Mouse (Mus musculus) adrenal gland, postnatal 4 days (tissue): Measurements from ENCODE around the gene Dhx30. TPM values are rescaled to one million over a fixed set of nuclear protein-coding genes. Genes with fewer than 3 reads are reported as not detected.

Source experiments
- DNase-seq, 2 experiments: peaks; one replicate each; pipeline ENCODE4 v3.0.0; 2021 to 2022; ENCODE audit warnings: low spot score in 2 of 2, mixed read lengths in 2 of 2
- total RNA-seq, 2 experiments: library from RNA; stranded (reverse); gene quantifications; 2 replicates each; pipeline ENCODE4 v1.2.3; 2021

Gene Dhx30
- total RNA-seq, 2 experiments from 2014 or later: 102 to 111 TPM

GRCm38 (mm10) chr9:110047857-110048256 lies 69.8 kb downstream of the Dhx30 start:
- DNase-seq: no peak

DNA sequence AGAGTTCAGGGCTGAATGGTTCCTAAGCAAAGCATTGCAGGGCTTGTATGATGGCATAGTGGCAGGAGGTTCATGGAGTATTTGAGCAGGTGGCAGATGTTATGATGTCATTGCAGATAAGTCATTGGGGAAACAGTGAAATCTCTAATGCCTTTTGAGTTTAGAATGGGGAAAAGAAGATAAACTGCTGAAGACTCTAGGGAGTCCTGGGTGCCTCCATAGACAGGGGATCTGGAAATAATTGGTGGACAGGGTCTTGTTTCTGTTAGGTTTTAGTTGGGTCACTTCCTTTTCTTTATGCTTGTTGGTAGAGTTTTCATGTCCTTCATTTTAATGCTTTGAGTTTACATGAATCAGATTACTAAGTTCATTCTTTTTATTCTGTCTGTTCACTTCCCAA lies 70.4 kb downstream of the Dhx30 start:
- DNase-seq: no peak

DNA sequence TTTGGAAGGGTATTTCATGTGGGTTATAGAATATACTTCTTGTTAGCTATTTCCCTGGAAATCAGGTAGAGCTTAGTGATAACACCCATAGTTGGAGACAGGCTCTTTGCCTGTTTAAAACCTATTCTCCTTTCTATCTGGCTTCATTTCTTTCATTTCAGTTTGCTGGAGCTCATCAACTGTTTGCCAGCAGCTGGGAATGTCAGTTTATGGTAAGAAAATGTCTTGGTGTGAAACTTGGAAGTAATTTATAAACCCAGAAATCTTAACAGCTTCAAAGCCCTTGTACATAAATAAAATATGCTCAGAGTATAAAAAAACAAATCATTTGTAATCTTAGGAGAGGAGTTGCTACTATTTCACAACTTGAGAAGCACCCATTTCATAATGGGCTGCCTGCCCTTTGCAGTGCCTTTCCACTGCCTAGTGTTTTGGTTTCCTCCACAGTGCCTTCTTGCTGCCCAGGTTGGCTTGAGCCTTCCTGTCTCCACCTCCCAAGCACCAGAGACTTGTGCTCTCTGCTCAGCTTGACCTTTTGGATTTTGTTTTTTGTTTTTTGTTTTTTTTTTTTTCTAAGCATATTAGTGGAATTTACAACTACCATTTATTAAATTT lies 71.8 kb downstream of the Dhx30 start:
- no peak for DNase-seq

DNA sequence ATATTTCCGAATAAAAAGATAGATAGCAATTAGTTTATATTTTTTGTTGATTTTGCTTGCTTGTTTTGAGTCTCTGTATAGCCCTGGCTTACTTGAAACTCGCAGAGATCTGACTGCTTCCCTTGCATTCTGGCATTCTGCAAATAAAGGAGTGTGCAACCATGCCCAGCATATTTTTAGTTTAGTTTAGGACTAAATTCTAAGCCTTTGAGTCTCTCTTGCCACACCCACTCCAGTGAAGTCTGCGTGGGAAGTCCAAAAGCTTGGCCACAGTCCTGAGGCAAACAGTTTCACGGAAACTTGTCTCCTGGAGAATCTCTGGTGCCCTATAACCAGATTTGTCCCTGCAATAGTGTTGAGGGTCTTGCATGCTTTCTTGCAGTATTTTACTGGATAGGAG lies 73.3 kb downstream of the Dhx30 start:
- no peak for DNase-seq

DNA sequence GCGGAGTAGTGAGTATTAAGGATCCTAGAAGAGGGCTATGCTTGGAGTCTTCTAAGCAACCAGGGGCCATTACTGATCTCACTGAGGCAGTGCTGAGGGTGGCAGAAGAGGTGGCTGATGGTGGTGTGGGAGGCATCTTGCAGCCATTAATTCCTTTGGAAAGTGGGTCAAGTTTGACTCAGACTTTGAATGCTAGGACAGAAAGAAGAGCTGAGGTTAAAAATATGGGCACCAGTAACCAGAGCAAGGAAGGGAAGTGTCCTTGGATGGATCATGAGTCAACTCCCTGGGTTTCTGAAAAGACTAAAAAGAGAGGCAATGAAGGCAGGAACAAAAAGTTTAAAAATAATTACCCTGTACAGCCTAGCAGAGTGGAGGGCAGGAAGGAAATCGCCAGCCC lies 79.1 kb downstream of the Dhx30 start:
- DNase-seq: no peak

DNA sequence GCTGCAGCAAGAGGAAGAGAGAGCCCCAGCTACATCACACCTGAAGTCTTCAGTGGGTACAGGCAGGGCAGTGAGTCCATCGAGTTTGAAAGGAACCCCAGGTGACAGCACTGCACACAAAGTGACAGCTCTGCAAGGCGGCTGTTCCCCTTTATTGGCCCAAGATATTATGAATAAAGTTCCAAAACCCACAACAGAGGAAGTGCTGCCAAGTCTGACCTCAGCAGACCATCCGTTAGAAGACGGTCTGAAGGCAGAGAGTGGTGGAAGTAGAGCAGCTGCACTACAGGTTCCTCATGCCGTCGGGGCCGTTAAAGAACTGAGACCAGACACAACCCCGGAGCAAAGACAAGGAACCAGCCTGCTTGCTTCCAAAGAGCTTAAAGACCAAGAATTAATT lies 79.7 kb downstream of the Dhx30 start:
- DNase-seq: no peak

GRCm38 (mm10) chr9:110035091-110035490 lies 82.5 kb downstream of the Dhx30 start:
- DNase-seq: no peak

Other genes starting within 250 kb of the Dhx30 start
- 10 to 100 TPM; 25.5 to 28.3 TPM for gene Cdc25a, start 242.3 kb downstream of the Dhx30 start, total RNA-seq
- gene Map4, start 186.4 kb downstream of the Dhx30 start, total RNA-seq: 100 to 1,000 TPM; 118 to 124 TPM
- gene Smarcc1, start 122 bp downstream of the Dhx30 start, total RNA-seq: 100 to 1,000 TPM in 1 of 2 experiments, 10 to 100 TPM in 1; 90.4 to 100 TPM
- 10 to 100 TPM; 38.5 to 41.4 TPM for gene Cspg5, start 126.0 kb upstream of the Dhx30 start, total RNA-seq
- 10 to 100 TPM; 11.1 to 12.5 TPM for gene Elp6, start 187.3 kb upstream of the Dhx30 start, total RNA-seq
- 100 to 1,000 TPM; 117 to 130 TPM for gene Scap, start 215.5 kb upstream of the Dhx30 start, total RNA-seq